Mouse (Mus musculus): Measurements from ENCODE around the gene Mup3.
A peak's percentile ranks its signal among the peaks of the same experiment; 100 is the strongest.
"Not testable (repeated sequence)": the region's sequence is repeated elsewhere in the genome, so short reads cannot be mapped to it uniquely, and the experiment has no call there.

The Mup3 gene

DNA sequence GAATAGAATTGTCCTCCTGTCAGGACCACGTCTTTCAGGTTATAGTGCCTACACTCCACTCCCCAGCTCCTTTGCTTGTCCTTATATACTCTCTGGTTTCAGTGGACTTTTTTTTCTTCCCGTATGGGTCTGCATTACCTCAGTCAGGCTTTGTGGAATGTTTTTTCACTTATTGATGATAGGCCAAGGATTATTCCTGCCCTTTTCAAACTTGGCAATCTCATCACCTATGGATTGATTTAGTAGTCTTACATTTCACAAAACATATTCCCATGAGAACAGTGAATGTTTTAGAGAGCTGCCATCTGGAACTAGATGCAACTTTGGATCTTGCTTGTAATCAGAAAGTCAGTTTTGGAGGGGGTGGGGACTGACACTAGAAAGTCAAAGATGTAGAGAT, at the start of gene Mup3:
TSS of gene Mup3 (minus strand) at position 102 of the 400 bp plus-strand sequence.
- no peak for DNase-seq (ENCODE audit: low spot score)

DNA sequence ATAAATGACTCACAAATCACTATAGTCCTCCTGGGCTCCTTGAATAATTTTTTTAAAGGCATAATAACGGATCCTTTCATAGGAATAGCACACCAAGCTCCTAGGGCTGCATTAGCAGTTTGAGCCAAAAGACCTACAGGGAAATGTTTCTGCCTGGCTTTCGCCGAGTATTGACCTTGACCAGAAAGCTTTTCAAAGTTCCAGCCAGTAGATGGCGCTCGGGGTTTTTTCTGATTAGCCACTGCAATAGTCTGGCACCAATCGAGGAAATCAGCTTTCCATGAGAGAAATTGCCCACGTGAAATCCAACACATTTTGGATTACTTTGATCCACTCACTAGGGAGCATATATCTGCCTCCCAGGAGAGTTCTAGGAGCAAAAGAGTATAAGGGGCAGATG, 46.6 kb upstream of the Mup3 start:
- DNase-seq (ENCODE audit: low spot score): peak; percentile 0

DNA sequence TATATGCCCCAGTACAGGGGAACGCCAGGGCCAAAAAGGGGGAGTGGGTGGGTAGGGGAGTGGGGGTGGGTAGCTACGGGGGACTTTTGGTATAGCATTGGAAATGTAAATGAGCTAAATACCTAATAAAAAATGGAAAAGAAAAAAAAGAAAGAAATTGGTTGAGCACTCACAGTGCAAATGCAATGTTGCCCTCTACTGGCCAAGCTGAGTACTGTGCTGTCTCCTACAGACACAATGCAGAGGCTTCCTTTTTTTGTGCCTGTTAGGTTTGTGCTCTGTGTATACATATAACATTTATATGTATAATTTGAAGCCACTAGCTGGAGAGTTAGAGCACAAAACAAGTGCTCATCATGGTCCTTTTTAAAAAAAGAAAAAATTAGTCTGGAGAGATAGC, 16.2 kb upstream of the Mup3 start:
- DNase-seq (ENCODE audit: low spot score): not testable (repeated sequence)

DNA sequence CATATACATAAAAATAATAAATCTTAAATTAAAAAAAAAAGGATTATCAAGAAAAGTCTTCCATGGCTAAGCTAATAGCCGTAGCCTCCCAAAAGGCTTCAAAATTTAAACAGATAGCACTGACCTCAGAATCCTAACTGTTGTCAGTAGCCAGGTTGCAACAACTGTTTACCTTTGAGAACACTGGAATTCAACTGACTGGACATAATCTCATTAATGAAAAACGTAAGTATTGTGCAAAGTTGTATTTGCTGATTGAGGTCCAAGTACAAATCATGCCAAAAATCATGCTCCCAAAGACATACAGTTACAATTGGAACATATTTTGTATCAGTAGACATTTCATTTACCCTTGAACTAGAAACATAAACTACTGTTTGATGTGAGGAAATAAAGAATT, 811 bp upstream of the Mup3 start:
- no peak for DNase-seq (ENCODE audit: low spot score)

DNA sequence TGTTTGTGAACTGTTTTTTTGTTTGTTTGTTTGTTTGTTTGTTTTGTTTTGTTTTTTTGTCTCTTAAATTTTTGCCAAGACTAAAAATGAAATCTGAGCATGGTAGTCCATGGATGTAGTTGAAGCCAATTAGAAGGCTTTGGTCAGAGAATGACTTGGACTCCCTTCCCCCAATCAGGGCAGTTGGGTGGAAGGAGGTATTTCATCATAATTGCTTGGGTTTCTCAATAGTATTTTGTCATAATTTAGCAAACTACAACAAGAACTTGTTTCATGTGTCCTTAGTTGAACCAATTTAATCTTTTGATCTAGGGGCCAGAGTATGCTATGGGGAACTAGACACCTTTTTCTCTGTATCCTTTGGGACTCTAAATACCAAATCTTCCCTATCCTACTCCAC, 4.4 kb downstream of the Mup3 start:
- no peak for DNase-seq (ENCODE audit: low spot score)

DNA sequence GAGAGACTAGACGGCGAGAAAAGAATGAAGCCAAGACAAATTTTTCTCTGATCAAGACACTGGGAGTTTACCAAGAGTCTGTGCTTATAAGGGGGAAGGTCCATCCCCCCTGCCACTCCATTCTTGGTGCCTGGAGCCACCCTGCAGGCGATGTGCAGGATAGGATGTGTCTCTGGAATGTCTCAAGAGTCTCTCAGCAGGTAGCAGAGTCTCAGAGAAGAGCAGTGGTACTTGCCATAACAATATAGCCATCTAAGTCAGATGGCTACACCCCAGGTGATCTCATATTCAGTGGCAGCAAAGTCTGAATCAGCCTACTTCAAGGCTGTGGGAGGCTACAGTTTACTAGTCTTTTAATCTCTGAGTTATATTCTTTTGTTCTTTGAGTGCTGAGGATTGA, 12.0 kb downstream of the Mup3 start:
- no peak for DNase-seq (ENCODE audit: low spot score)

DNA sequence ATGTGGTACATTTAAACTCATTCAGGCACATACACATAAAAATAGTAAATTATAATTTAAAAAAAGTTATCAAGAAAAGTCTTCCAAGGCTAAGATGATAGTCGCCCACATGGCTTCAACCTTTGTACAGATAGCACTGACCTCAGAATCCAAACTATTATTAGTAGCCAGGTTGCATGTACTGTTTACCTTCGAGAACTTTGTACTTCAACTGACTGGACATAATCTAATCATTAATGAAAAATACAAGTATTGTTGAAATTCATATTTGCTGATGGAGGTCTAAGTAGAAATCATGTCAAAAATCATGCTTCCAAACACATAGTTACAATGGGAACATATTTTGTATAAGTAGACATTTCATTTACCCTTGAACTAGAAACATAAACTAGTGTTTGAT, 32.4 kb downstream of the Mup3 start:
- DNase-seq (ENCODE audit: low spot score): not testable (repeated sequence)

DNA sequence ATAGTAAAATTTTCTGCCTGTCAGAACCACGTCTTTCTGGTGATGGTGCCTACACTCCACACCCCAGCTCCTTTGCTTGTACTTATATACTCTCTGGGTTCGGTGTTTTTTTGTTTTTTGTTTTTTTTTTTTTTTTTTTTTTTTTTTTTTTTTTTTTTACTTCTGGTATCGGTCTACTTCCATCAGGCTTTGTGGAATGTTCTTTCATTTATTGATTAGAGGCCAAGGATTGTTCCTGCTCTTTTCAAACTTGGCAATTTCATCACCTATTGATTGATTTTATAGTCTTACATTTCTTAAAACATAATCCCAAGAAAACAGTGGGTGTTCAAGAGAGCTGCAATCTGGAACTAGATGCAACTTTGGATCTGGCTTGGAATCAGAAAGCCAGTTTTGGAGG, 33.1 kb downstream of the Mup3 start, which contains the start of gene Mup20:
TSS of gene Mup20 (minus strand) at position 101 of the 400 bp plus-strand sequence.
- DNase-seq (ENCODE audit: low spot score): not testable (repeated sequence)
